Mouse (Mus musculus) adrenal gland, adult 10 weeks (tissue): ENCODE measurements around the gene Prr18. TPM values are rescaled to one million over a fixed set of nuclear protein-coding genes. Genes with fewer than 3 reads are reported as not detected.

Source experiments
- polyA plus RNA-seq: library from polyadenylated mRNA; stranded (reverse); fragments of 350-450 nt; fragmentation: Illumina TruSeq; extraction: RNeasy Lipid Tissue Mini Kit (QIAGEN cat#74804); gene quantifications from one replicate; pipeline ENCODE4 v1.2.3, GENCODE M21; 2014; ENCODE audit warnings: low read depth, low replicate concordance

Gene Prr18
- not detected for polyA plus RNA-seq

GRCm38 (mm10) chr17:8337159-8337558 is at the start of gene Prr18:
Prr18 (plus strand) TSS chr17:8337459.

GRCm38 (mm10) chr17:8310838-8311614 is 26.2 kb upstream of the Prr18 start, which contains the start of gene Sft2d1:
Sft2d1 (plus strand) TSS chr17:8311102.

GRCm38 (mm10) chr17:8355692-8356091 is 18.4 kb downstream of the Prr18 start, which contains the start of gene T2:
T2 (plus strand) TSS chr17:8355992.

Other genes with a start within 250 kb of the Prr18 start
- gene Gm49673, start 189.7 kb upstream of the Prr18 start, polyA plus RNA-seq: not detected
- 31.8 TPM for gene Rnaset2a, start 189.4 kb upstream of the Prr18 start, polyA plus RNA-seq
- gene Fgfr1op, start 172.0 kb upstream of the Prr18 start, polyA plus RNA-seq: 40.4 TPM
- not detected for gene Ccr6, start 101.4 kb upstream of the Prr18 start, polyA plus RNA-seq
- gene Mpc1, start 54.6 kb upstream of the Prr18 start, polyA plus RNA-seq: 632 TPM
- 60.4 TPM for gene Sft2d1, start 26.4 kb upstream of the Prr18 start, polyA plus RNA-seq
- gene T2, start 18.5 kb downstream of the Prr18 start, polyA plus RNA-seq: not detected
- gene T, start 97.0 kb downstream of the Prr18 start, polyA plus RNA-seq: not detected
- gene Pde10a, start 187.9 kb downstream of the Prr18 start, polyA plus RNA-seq: 15.7 TPM
- not detected for gene Gm17087, start 229.5 kb downstream of the Prr18 start, polyA plus RNA-seq